Mouse (Mus musculus) T-helper 1 cell (primary cell): ENCODE measurements around the gene Gba2.

ENCODE experiments used
- in situ Hi-C: fragments of 300-600 bp; cut with MboI, MseI; formaldehyde crosslinking; loops from one replicate; pipeline ENCODE4 v1.15.1; 2025; ENCODE audit warnings: high pct_unique_total_duplicates

The Gba2 gene

DNA sequence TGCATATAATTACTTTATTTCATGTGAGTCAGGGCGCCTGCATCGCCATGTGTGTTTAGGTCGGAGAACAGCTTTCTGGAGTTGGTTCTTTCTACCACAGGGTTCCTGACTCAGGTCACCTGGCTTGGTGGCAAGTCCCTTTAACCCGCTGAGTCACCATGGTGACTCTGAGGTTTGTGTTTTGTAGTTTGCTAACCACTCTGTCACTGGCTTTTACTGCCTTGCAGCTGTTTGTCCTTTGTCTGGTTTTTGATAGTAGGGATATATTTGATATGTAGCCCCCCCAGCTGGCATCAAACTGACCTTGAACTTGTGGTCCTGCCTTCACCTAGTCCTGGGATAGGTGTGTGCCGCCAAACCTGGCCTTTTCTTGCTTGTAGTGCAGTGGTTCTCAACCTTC lies 3.6 kb upstream of the Gba2 start:
- in situ Hi-C loops: no loop called here

DNA sequence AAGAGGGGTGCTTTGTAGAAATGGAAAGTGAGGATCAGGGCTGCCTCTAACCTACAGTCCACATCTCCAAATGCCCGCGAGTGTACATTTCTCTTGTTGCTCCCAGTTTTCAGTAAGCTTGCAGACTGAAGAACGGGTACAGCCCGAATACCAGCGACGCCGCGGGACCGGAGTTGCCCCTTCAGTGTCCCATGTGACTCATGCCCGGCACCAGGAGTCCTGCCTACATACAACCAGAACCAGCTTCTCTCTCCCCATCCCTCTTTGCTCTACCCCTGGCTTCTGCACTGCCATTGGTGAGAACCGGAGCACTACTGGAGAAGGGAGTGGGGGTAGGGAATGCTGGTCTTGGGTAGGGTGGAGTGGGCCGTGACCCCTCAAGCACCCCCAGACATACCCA lies 2.7 kb upstream of the Gba2 start:
- in situ Hi-C loops: no loop called here

DNA sequence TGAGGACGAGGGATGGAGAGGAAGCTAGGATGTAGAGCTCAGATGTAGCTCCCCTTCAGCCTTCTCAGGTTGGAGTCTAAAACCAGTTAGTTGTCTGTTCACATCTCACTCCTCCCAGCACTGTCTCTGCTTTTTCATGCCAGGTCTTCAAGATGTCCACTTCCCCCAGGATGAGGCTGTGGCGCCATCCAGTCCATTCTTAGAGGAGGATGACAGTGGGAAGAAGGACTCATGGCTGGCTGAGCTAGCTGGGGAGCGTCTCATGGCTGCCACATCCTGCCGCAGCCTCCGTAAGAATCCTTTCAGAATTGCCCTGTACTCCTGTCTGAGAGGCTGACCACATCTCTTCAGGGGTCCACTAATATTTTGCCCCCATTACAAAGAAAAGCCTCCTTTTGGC lies 2.0 kb upstream of the Gba2 start:
- in situ Hi-C loops: no loop called here

DNA sequence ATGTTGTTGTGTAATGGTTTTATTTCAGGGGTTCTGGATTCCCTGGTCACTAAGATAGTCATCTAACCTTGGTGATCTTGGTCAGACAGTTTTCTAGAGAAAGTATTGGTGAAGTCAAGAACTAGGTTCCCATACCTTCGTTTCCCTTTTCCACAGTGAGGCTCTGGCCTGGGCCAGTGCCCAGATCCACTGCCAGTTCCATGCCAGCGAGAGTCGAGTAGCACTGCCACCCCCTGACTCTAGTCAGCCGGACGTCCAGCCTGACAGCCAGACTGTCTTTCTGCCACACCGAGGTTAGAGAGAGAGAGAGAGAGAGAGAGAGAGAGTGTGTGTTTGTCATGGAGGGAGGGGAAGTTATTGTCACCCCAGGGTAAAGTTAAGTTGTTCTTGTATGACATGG lies 1.1 kb upstream of the Gba2 start:
- in situ Hi-C loops: no loop called here

DNA sequence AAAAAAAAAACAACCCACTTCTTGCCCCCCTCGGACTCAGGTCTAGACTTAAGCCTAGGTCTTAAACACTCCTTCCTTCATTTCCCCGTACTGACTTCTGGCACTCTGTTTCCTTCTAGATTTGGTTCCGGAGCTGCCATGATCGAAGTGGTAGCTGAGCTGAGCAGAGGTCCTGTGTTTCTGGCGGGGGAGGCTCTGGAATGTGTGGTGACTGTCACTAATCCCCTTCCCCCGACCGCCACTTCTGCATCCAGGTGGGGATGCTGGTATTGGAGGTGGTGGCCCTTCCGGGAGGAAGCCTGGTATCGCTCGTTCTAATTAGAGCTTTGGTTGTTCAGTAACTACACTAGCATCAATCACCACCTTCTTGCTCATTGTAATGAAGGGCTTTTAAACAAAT lies 583 bp upstream of the Gba2 start:
- in situ Hi-C loops: no loop called here

DNA sequence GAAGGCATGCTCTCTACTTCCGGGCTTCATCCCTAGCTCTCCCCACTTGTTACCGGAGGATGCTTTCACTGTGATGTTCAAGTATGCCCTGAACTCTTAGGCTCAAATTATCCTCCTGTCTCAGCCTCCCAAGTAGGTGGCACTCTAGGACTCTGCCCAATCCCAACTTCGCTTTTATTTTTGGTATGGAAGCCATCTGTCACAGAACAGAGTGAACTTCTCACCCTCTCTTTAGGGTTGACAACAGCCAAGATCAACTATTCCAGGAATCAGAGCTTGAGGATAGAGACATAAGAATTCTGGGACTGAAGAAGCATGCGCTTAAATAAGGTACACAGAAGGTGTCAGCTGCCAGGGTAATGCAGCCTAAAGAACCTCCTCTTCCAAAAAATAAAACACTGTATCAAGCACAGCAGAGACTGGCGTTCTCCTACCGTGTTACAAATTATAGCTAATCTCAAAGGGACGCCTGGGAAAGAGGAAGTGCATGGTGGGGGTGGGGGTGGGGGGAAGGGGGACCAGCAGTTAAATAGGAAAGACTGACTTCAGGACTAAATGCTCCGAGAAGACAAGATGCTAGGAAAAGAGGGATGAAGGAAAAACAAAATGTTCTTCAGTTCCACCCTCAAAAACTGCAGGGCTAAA lies 1.3 kb downstream of the Gba2 start:
- in situ Hi-C loops: no loop called here

DNA sequence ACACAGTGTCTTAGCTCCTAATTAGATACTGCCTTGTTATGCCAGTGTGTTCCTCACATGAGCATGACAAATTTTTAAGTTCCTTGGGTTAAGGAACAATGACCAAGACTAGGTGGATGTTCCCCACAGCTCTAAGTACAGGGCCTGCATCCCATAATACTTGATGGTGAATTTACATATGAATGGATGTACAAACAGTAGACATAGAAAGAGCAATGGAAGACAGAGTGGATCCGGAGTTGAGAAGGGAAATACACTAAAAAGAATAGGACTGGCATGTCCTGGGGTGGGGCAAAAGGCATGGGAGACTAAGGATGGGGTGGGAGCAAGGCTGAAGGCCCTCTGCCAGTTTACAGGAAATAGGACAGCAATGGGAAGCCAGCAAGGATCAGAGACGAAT lies 3.3 kb downstream of the Gba2 start:
- in situ Hi-C loops: no loop called here

DNA sequence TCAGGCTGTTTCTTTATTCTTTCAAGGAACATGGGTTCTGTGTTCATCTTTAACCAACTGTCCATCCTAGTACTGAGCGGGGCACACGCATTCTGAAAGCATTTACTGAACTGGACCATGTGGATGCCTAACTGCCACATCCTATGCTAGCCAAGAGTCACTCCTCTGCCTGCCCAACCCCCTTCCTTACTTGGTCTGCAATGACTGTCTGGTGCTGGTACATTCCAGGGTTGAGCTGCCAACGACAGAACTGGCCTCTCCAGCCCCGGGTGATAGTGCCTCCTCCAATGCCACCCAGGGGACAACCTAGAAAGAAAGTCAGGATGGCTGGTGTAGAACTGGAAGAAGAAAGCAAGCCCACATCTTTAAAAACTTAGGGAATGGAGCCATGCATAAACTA lies 5.1 kb downstream of the Gba2 start:
- in situ Hi-C loops: no loop called here

DNA sequence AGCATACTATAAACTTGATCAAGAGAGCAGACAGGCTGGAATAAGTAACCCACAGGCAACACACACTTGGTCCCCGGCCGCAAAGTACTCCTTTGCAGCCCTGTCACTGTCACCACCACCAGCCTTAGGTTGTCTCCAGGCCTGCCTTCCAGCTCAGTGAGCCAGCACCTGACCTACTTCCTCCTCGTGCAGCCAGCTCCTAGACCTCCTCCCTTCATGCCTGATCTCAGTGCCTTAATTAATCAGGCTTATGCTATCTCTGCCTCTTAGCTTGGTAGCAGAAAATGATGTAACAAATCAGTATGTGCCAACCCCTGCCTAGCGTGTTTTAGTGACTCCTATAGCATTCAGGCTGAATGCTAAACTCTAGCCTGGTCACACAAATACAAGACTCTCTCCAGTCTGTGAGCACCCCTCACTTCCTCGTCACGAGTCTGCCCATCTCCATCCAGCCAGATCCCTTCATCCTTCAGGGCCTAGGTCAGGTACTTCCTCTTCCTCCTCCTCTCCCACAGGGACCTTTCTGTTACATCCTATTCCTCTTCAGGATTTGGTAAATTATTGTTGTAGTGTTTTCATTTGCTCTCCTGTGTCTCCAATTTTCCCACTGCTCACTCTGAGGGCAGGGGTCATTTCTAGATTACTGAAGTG lies 7.2 kb downstream of the Gba2 start:
- in situ Hi-C loops: no loop called here

DNA sequence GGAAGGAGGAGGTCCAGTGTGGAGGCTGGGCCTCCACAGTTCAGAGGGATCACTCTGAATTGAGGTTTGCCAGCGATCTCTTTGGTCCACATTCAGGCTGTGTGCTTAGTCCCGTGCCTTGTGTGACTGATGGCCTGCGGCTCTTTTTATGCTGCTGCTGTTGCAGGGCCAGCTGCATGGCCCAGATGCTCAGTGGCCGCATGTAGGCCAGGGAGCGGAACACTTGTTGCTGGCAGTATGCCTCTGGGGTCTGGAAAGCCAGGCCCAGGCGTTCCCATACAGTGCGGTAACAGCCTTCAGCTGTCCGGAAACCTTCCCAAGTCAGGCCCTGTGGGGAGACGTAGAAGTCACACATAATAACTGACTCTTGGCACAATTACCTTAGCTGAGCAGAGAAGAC lies 11.5 kb downstream of the Gba2 start:
- in situ Hi-C loops: no loop called here

DNA sequence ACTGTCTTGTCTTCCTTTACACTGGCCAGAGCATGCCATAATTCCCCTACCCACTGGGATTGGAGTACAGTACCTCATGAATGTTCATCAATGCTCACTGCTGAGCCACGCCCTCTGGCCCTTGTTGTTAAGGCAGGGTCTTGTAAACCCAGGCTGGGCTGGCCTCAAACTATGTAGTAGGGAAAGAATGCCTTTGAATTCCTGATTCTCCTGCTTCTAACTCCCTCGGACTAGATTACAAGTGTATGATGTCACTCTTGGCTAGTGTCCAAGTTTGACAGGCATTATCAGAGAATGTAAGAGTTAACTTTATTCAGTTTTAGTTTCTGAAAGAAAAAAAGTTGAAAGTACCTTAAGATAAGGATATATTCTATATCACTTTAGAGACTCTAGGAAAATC lies 14.4 kb downstream of the Gba2 start:
- in situ Hi-C loops: loop anchor here (5.0 kb wide), 1 partner anchor 517 kb away; the partner anchor contains the start of gene Fam214b

DNA sequence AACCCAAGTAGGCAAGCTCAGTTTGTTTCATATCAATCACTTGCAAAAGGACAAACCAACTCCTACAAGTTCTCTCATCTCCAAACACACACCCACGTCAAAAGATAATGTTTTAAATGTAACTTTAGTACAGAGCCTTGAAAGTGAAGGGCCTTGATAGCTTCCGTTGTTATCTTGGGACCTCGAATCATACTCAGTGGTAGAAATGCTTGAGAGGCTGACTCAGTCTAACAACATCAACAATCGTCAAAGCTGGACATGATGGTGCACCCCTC lies 15.1 kb downstream of the Gba2 start:
- in situ Hi-C loops: loop anchor here (5.0 kb wide), 1 partner anchor 516 kb away; the partner anchor contains the start of gene Fam214b

DNA sequence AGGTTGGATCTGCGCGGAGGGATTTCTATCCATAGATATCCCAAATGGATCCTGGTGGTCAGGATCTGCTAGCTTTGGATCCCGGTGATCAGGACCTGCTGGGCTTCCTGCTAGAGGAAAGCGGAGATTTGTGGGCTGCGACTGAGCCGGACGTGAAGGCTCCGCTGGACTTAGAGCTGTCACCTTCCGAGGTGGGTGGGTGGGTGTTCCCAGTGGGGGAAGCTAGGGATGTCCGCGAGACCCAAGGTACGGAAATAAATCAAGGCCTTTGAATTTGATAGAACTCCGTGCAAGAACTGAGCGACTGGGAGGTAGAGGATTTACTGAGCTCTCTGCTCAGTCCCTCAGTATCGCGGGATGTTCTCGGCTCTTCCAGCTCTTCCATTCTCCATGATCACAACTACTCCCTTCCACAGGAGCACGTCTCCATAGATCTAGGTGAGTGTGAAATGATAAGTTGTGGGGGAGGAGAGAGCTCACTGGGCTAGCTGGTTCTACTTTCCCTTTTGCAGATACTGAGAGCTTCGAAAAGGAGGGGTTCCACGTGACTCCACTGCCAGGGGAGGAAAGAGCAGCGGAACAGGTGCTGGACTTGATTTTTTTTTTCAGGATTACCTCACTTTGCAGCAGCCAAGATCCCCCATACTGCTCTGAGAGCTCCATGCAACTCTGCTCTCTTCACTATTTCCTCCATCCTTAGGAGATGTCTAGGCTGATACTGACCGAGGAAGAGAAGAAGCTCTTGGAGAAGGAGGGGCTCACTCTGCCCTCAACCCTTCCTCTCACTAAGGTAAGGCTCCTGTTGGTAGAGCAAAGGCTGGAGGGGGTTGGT lies 15.7 kb downstream of the Gba2 start:
- in situ Hi-C loops: loop anchor here (5.0 kb wide), 1 partner anchor 516 kb away; the partner anchor contains the start of gene Fam214b

DNA sequence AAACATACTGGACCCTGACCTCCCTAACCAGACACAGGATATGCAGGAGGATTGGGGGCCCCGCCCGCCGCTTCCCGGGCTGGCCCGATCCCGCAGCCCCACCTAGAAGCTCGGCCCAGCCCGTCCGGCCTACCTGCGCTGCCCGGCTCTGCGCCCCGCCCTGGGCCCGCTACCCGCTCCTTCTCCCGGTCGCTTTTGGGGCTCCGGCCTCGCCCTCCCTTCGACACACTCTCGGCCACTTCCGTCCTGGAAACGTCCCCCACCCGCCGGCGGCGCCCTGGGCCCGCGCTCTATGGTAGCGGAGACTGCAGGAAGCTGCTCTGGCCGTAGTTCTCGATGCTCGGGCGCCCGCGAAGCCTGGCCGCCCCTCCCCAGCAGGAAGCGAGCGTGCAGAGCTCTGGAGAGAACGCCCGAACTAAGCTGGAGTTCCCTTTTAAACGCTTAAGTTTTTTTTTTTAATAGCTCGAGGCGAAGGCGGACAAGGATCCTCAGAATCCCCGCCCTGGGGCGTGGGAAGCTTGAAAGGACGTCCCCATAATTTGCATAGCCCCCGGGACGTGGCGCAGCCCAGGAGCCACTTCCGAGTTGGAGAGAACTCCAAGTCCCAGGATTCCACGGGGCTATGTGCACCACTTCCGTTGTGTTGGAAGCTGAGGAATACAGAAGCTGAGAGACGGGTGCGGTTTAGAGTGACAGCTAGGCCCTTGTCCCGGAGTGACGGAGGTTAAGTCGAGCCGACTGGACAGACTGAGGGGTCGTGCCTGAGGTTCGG lies 16.5 kb downstream of the Gba2 start, which contains the start of the genes Creb3 and Tln1:
Creb3 (plus strand) TSS at position 336 of the 772 bp plus-strand sequence.
Tln1 (minus strand) TSS at position 695 of the 772 bp plus-strand sequence.
- in situ Hi-C loops: loop anchor here (5.0 kb wide), 1 partner anchor 515 kb away; the partner anchor contains the start of gene Fam214b

DNA sequence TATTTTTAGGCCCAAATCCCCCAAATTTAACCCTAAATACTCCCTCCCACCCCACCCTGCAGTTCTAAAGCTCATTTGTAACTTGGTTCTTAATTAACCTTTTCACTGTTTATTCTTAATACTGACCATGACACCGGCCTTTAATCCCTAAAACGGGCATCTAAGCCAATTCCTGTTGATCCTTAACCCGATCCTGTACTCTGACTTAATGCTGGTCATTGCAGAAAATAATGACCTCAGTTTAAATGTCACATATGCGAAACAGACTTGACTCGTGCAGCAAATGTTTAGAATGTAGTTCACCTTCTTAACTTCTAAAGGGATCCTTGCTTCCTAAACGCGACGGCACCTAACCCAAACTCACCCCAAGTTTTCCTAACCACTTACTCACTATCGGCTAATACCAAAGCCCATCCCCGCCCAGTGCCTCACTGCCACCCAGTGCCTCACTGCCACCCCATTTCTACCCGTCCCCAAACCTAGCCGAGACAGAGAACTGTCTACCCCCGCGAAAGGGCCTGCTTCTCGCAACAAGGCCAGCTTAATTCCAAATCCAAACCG lies 17.2 kb downstream of the Gba2 start:
- in situ Hi-C loops: loop anchor here (5.0 kb wide), 1 partner anchor 514 kb away; the partner anchor contains the start of gene Fam214b

DNA sequence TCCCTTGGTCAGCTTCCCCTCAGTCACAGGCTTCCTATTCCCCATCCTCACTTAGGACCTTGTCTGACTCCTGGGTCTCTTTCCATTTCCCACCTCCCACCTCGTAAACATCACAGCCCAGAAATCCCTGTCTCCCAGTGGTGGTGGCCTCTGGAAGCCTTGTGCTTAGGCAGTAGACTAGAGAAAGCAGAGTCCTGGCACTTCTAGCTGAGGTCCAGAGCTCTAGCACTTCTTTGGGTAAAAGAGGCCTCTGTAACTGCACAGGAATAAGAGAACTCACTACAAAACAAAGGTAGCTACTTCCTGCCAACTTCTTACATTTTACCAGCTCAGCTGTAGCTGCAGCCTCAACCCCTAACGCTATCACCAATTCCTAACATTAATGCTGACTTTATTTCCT lies 17.7 kb downstream of the Gba2 start:
- in situ Hi-C loops: loop anchor here (5.0 kb wide), 1 partner anchor 514 kb away; the partner anchor contains the start of gene Fam214b

DNA sequence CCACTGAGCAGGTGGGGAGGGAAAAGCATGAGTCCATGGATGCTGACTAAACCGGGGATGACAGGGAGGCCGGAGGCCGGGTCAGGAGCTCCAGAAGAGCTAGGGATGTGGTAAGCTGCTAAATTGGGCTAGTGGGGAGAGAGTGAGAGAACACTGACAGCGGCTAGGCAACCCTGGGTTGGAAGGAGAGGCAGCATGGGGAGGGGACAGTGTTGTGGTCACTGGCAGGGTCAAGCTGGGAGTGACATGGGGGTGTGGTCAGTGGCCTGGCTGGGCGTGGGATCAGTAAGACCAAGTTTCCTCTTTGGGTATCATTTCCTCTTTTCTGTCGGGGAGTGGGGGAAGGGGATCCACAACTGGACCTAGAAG lies 18.4 kb downstream of the Gba2 start:
- in situ Hi-C loops: loop anchor here (5.0 kb wide), 1 partner anchor 513 kb away; the partner anchor contains the start of gene Fam214b

DNA sequence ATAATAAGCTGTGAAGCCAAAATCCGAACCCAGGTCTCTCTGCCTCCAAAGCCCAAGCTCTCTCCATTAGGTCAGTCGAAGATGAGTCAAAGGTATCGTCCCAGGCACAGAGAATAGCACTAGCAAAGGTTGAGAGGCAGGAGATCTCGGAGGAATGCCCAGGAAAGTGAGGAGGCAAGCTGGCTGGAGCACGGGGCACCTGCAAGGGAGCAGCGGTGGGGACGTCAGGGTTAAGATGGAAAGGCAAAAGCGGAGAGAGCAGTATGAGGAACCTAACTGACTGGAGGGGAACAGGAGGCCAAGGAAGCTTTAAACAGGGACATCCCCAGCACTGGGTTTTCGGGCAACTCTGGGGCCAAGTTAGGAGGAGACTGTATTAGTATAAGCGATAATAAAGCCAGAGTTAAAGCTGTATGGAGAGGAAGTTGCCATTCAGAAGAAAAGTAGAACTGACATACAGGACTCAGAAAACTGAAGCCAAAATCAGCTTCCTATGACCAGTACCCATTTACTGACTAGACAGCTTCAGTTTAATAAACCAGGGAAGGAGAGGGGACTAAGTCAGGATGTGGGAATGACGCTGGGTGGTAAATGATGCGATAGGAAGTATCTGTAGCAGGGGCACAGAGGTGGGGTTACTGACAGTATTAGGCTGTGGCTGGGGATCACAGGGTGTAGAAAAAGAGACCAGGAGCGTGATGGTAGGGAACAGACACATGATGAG lies 19.0 kb downstream of the Gba2 start:
- in situ Hi-C loops: loop anchor here (5.0 kb wide), 1 partner anchor 512 kb away; the partner anchor contains the start of gene Fam214b

DNA sequence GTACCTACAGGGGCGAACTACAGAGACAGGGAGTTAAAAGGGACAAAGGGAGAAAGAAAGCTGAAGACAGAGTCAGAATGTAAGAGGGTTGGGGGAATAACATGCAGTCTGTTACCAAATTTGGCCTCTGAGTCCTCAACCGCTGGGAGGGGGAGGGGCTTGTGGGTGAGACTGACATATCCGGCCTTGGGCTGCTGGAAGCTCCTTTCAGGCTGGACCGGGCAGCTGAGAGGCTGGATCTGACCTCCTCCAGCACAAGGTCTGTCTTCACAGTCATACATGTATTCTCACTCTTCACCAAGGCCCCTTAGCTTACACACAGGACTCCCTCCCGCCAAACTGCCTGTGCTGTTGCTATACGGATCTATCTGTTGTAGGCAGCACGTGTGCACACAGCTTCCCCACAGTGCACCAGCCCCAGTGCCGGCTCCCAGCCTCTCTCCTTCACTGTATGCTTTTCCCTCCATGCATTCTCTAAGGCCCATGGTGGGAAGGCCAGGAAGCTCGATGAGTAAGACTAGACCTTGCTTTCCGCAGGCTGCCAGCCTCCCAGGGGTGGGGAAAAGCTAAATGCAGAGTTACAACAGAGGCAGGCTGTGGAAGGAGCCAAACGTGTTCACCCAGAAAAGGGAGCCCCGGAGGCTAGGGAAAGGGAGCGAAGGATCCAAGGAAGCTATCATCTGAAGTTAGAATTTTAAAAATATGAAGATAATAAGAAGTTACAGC lies 19.9 kb downstream of the Gba2 start:
- in situ Hi-C loops: no loop called here
